Comparison of ENCODE assay signal across 8 mouse cellular contexts in genomic region chr12:77511631-77512030, GRCm38 (mm10).
"Had no signal": no experiment of that assay in that cellular context is flagged by ENCODE, and none has a peak within 500 bp of the region (broad histone marks: within the 10 kb centered on the region; RNA-seq: fewer than 3 reads in every experiment).

No protein-coding gene starts in this region.

- DNase-seq: lung, adult 18-20 months; lung, embryonic 14.5 days; lung, postnatal 10 days; lung, postnatal 36 days; right cerebral cortex, postnatal 14 days; thymus, adult 2 months; thymus, postnatal 25 days; thymus, postnatal 4 days had no signal
